Mouse (Mus musculus) thymus, adult 2 months (tissue): ENCODE measurements around the gene Trim29.

Experiments used
- CTCF ChIP-seq: fragments of 200-500 bp; IDR thresholded peaks from 2 replicates; pipeline ENCODE4 v1.5.1; 2012; ENCODE audit warnings: mild to moderate bottlenecking, control low read depth, low read length, moderate library complexity, borderline replicate concordance; ENCODE audit not compliant: control insufficient read depth, poor library complexity, insufficient read depth; ENCODE audit errors: extremely low read depth
- POLR2A ChIP-seq: fragments of 200-500 bp; IDR thresholded peaks from 2 replicates; pipeline ENCODE4 v1.6.1; 2012; ENCODE audit warnings: mild to moderate bottlenecking, low read length, control low read depth, moderate library complexity; ENCODE audit not compliant: control insufficient read depth, poor library complexity, insufficient read depth; ENCODE audit errors: extremely low read depth

DNA sequence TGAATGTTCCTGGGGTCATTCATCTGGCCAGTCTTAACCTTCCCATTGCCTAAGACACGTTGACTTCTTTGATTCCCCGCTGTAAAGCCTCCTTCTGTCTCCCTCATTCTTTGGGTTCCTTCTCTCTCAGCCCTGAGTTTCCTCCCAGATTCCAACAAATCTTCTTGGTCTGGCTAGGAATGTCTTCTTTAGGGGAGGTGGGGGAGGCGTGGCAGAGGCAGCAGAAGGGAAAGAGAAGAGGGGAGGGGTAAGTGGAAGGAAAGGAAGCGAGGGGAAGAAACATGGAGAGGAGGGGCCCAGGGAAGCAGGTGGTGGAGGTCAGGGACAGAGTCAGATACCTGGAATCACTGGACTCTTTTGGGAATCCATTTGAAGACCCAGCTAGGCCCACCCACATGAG is 48.3 kb upstream of the Trim29 start:
- no peak for TF ChIP-seq CTCF
- no peak for TF ChIP-seq POLR2A
